Mouse (Mus musculus): ENCODE measurements at regions not wholly inside any gene's neighbourhood (a gene's known extent, or its start where the extent isn't known, plus 50 kb on each side); places are given as distances from the start of the nearest gene placed in this dataset.

- no peak for DNase-seq (ENCODE audit: low spot score)
Observed at GRCm38 (mm10) chr16:47289730-47290129, 791.4 kb upstream of the Nectin3 start.

- DNase-seq (ENCODE audit: low spot score): peak; percentile 8
Observed at GRCm38 (mm10) chr16:47266744-47267686, 768.7 kb upstream of the Nectin3 start.
